Mouse (Mus musculus): ENCODE data around the gene Snd1.

GRCm38 (mm10) chr6:28848891-28849290 lies 374.0 kb downstream of the Snd1 start:
- TF ChIP-seq CTCF (IDR thresholded peaks at IDR 0.05; ENCODE audit: low read depth), result no peak
- no peak for TF ChIP-seq EP300 (IDR thresholded peaks at IDR 0.05; ENCODE audit: low read depth)

Measured in liver, postnatal 0 days (tissue).